Mouse (Mus musculus) hindbrain, postnatal 0 days (tissue): ENCODE measurements around the gene Ntng2. TPM values are rescaled to one million over a fixed set of nuclear protein-coding genes. Genes with fewer than 3 reads are reported as not detected.
A peak's percentile ranks its signal among the peaks of the same experiment; 100 is the strongest.

Experiments used
- ATAC-seq: fragments of 200-750 bp; cut with Nextera tagmentation; 2 replicates; pipeline ENCODE4 v1.8.0; 2017; ENCODE audit warnings: mild to moderate bottlenecking, moderate TSS enrichment, moderate library complexity
- DNase-seq: peaks from one replicate; pipeline ENCODE4 v3.0.0-alpha.2; 2015; ENCODE audit warnings: low spot score
- H3K27ac ChIP-seq: fragments of 300-500 bp; sonication (generic); 2 replicates; pipeline ENCODE4 v1.5.1; 2014; ENCODE audit warnings: mild to moderate bottlenecking
- H3K27me3 ChIP-seq: fragments of 300-500 bp; sonication (generic); 2 replicates; pipeline ENCODE4 v1.6.1; 2014; ENCODE audit warnings: low read length, mixed read lengths; ENCODE audit not compliant: insufficient read depth
- H3K36me3 ChIP-seq: fragments of 300-500 bp; sonication (generic); 2 replicates; pipeline ENCODE4 v1.6.1; 2014; ENCODE audit warnings: low read length, mixed read lengths; ENCODE audit not compliant: insufficient read depth
- H3K4me1 ChIP-seq: fragments of 300-500 bp; sonication (generic); 2 replicates; pipeline ENCODE4 v1.6.1; 2014; ENCODE audit warnings: antibody characterized with exemption, low read length, mixed read lengths; ENCODE audit not compliant: insufficient read depth
- H3K4me2 ChIP-seq: fragments of 300-500 bp; sonication (generic); 2 replicates; pipeline ENCODE4 v1.6.1; 2014; ENCODE audit warnings: low read depth, mild to moderate bottlenecking, low read length, moderate library complexity, mixed read lengths
- H3K4me3 ChIP-seq: fragments of 300-500 bp; sonication (generic); 2 replicates; pipeline ENCODE4 v1.5.1; 2014; ENCODE audit warnings: low read length
- H3K9ac ChIP-seq: fragments of 300-500 bp; sonication (generic); replicated peaks from 2 replicates; pipeline ENCODE4 v1.6.1; 2014; ENCODE audit warnings: mild to moderate bottlenecking, low read length, moderate library complexity, mixed read lengths
- H3K9me3 ChIP-seq: fragments of 300-500 bp; sonication (generic); 2 replicates; pipeline ENCODE4 v1.6.1; 2016; ENCODE audit warnings: low read length, mixed read lengths
- CTCF ChIP-seq: IDR thresholded peaks from 2 replicates; pipeline ENCODE4 v1.5.1; 2016; ENCODE audit warnings: antibody characterized with exemption, control low read depth, low read depth
- WGBS: fragments of 180-500 bp; shearing (Covaris S2); extraction: QIAGEN DNeasy Blood & Tissue Kit; methylation state at CpG from one replicate; pipeline ENCODE4 v1.1.7; 2014; 5-methylcytosine and 5-hydroxymethylcytosine counted together
- polyA plus RNA-seq: library from polyadenylated mRNA; unstranded; fragments of >200 nt; fragmentation: Nextera tagmentation; extraction: Ambion mirVana; gene quantifications from 2 replicates; pipeline ENCODE4 v1.2.1, GENCODE M21; 2015
- total RNA-seq: library from RNA; depleted of rRNA; stranded (reverse); fragments of >200 nt; gene quantifications from 2 replicates; pipeline ENCODE4 v1.2.3, GENCODE M21; 2014

Gene Ntng2
- total and polyA plus RNA-seq, 2 experiments from 2014 or later = 4.6 to 34.5 TPM

DNA sequence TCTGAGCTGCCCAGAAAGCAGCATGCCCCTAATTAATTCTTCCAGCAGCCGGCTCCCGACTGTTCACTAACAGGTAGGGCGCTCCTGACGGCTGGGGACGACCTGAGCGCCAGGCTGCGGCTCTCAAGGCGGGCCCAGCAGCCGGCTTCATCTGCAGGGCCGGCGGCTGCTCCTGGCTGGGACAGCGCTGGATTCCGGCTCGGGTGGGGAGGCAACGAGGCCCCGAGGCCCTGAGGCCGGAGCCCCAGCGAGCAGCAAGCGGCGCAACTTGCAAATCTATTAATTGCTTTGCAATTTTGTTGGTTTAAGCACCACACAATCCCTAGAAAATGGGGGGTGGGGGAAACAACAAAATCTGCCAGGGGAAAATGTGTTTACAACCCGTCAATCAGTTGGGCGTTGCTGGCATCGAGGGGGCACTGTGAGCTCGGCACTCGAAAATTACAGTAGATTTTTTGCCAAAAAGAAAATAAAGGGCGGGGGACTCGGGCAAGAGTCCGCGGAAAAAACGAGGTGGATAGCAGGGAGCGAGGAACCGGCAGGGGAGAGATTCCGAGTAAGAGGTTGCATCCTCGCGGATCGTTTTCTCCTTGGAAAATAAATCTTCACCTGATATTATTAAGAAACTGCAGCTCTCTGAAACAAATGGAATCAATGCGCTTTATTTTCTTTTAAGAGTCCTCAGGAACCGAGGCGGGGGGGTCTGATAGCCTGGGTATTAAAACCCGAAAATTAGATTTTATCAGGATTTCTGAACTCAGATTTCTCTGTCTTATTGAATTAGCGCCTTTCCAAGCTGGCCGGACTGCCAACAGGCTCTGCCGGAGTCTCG lies 2.3 kb downstream of the Ntng2 start:
- no peak for TF ChIP-seq CTCF
- DNase-seq (peak; percentile 60), ATAC-seq (no peak)
- Histone ChIP-seq H3K4me3 (peak overlapping the region; percentile 66), H3K27me3 (peaks cover 5% of the 10 kb centered on the region; the same call in 1 of the 2 replicates), H3K4me2 (peak overlapping the region; percentile 100), H3K27ac (no peak overlapping the region), H3K4me1 (peaks cover 33% of the 10 kb centered on the region), H3K9me3 (no peaks in the 10 kb centered on the region), H3K36me3 (no peaks in the 10 kb centered on the region), H3K9ac (peak overlapping the region; percentile 60; the same call in 1 of the 2 replicates)
- WGBS = 2% methylated on average over 44 of the region's 44 CpGs

DNA sequence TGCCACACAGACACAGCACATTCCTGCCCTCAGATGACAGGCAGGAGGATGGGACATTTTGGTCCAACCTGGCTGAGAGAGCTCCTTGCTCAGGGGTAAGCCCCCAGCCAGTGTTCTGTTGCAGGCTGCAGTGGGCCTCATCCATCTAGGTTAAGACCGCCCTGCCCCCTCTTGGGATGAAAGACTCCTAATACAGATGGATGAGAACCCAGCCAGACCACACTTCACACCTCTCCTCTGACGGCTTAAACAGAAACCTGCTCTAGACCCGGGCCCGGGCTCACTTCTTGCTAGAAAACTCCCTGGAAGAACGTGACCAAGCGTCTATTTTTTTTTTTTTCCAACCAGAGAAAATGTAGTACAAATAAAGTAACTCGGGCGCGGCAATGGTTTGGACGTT lies 3.0 kb downstream of the Ntng2 start:
- no peaks in the 10 kb centered on the region for H3K9me3 ChIP-seq
- H3K4me3 ChIP-seq = peak overlapping the region; percentile 66
- peaks cover 33% of the 10 kb centered on the region for H3K4me1 ChIP-seq
- ATAC-seq (no peak), DNase-seq (no peak)
- 7% methylated on average over 10 of the region's 10 CpGs for WGBS
- H3K4me2 ChIP-seq = peak overlapping the region; percentile 100
- H3K27ac ChIP-seq = no peak overlapping the region
- H3K27me3 ChIP-seq = peaks cover 5% of the 10 kb centered on the region; the same call in 1 of the 2 replicates
- no peaks in the 10 kb centered on the region for H3K36me3 ChIP-seq
- no peak for TF ChIP-seq CTCF
- no peak overlapping the region; the same call in 1 of the 2 replicates for H3K9ac ChIP-seq

DNA sequence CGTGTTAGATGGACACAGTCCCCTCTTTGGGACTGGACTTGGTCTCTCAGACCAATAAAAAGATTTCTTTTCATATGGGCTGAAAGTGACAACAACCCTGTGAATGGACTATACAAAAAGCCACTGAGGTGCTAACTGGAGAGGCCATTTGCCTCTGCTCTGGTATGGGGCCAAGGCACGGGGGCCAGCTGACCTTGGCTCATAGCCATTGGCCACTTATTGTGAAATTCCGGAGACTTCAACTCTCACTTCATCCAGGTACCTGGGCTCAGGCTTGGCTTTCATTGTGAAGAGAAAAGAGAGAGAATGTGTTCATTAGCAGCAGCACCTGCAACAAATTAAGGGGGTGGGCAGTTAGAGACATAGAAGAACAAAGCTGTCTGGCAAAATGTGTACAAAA lies 4.3 kb downstream of the Ntng2 start:
- no peak for DNase-seq
- H3K4me1 ChIP-seq = peaks cover 33% of the 10 kb centered on the region
- no peak overlapping the region for H3K9ac ChIP-seq
- no peak overlapping the region for H3K4me3 ChIP-seq
- H3K27ac ChIP-seq = no peak overlapping the region
- WGBS = 60% methylated on average over 3 of the region's 3 CpGs
- TF ChIP-seq CTCF = no peak
- H3K36me3 ChIP-seq = no peaks in the 10 kb centered on the region
- no peak overlapping the region for H3K4me2 ChIP-seq
- no peak for ATAC-seq
- peaks cover 5% of the 10 kb centered on the region; the same call in 1 of the 2 replicates for H3K27me3 ChIP-seq
- no peaks in the 10 kb centered on the region for H3K9me3 ChIP-seq

DNA sequence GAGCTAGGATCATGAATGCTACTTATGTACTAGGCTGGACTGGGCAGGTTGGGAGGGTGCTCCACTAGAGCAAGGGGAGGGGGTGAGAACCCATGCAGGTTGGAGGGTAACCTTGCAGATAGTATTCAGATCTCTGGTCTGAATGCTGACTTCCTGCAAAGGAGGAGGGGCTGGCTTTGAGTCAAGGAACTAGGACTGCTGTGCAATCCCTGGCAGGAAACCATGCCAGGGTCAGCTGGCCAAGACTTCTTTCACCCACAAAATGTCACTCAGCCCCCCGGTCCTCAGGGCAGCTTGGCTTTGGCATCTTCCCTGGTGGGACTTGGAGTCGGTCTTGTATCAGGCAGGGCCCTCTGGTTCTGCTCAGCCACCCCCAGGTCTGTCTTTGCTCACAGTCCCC lies 5.4 kb downstream of the Ntng2 start:
- DNase-seq (no peak), ATAC-seq (no peak)
- H3K9me3 ChIP-seq = no peaks in the 10 kb centered on the region
- no peak for TF ChIP-seq CTCF
- WGBS = 40% methylated on average over 2 of the region's 2 CpGs
- H3K27me3 ChIP-seq = peaks cover 5% of the 10 kb centered on the region; the same call in 1 of the 2 replicates
- H3K9ac ChIP-seq = no peak overlapping the region
- H3K27ac ChIP-seq = no peak overlapping the region
- no peak overlapping the region for H3K4me3 ChIP-seq
- peaks cover 27% of the 10 kb centered on the region for H3K4me1 ChIP-seq
- H3K36me3 ChIP-seq = no peaks in the 10 kb centered on the region
- no peak overlapping the region for H3K4me2 ChIP-seq

DNA sequence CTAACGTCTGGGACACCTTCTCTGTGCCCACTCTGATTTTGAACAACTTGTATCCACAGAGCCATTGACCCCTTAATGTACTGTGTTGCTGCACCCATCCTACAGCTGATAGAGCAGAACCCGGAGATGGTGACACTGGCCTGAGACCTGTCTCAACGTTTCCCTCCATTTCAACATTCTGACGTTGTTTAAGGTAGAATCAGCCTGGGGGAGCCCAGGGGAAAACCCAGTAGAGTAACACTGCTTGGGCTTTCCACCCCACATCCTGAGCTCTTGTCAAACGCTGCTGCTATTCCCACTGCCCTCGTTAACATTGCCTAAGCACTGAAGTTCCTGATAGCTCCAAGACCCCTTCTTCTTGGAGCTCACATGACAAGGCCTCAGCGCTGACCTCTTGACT lies 5.9 kb downstream of the Ntng2 start:
- Histone ChIP-seq H3K36me3 (no peaks in the 10 kb centered on the region), H3K27me3 (peaks cover 5% of the 10 kb centered on the region; the same call in 1 of the 2 replicates), H3K4me3 (no peak overlapping the region), H3K4me2 (no peak overlapping the region), H3K9me3 (no peaks in the 10 kb centered on the region), H3K9ac (no peak overlapping the region), H3K27ac (no peak overlapping the region), H3K4me1 (peaks cover 27% of the 10 kb centered on the region)
- TF ChIP-seq CTCF = no peak
- no peak for DNase-seq
- WGBS = 64% methylated on average over 7 of the region's 7 CpGs
- ATAC-seq = no peak

DNA sequence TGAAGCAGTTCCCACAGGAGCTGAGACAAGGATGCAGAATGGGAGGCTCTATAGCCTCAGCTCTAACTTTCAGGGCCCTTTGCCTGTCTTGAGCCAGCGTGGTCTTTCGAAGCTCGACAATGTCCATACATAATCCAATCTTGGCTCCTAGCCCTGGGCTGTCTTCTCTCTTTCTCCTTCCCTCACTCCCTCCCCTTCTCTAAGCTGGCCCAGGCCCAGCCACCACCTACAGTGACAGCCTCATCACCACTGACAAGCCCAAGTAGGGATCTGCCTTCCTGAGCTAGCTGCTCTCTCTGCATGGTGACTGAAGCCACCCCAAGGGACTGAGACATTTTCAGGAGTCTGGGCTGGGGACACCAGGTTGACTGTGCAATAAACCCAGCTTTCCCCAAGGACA lies 6.5 kb downstream of the Ntng2 start:
- Histone ChIP-seq H3K9ac (no peak overlapping the region), H3K27ac (no peak overlapping the region), H3K4me1 (peaks cover 21% of the 10 kb centered on the region), H3K9me3 (no peaks in the 10 kb centered on the region), H3K27me3 (peaks cover 5% of the 10 kb centered on the region; the same call in 1 of the 2 replicates), H3K36me3 (no peaks in the 10 kb centered on the region), H3K4me2 (no peak overlapping the region), H3K4me3 (no peak overlapping the region)
- 0 out of 2 replicates have a peak, but pooled peaks have one; percentile 33 for ATAC-seq
- DNase-seq = peak; percentile 72
- no peak for TF ChIP-seq CTCF
- 32% methylated on average over 3 of the region's 3 CpGs for WGBS

DNA sequence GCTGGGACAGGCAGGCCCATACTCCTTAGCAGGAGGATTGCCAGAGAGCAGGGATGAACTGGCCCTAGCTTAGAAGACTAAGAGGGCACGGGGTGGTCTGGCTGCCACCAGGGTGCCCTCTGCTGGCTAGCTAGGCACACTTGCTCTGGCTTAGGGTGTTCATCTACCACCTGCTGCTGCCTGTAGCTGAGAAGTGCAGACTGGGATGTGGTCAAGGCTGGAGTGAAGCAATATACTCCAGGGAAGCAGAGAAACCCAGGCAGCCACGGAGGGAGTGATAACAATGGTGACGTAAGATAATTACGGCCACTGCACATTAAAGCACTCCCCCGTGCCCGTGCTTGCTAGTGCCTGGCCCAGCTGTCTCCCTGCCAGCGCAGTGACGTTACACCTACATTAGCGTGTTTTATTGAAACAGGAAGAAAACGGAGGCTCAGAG lies 7.4 kb downstream of the Ntng2 start:
- Histone ChIP-seq H3K36me3 (no peaks in the 10 kb centered on the region), H3K27me3 (peaks cover 5% of the 10 kb centered on the region; the same call in 1 of the 2 replicates), H3K4me1 (peaks cover 14% of the 10 kb centered on the region), H3K4me3 (no peak overlapping the region), H3K4me2 (no peak overlapping the region), H3K27ac (no peak overlapping the region), H3K9me3 (no peaks in the 10 kb centered on the region), H3K9ac (no peak overlapping the region)
- ATAC-seq (peak; percentile 54; the same call in 1 of the 2 replicates), DNase-seq (peak; percentile 65)
- TF ChIP-seq CTCF = peak; percentile 75
- 34% methylated on average over 10 of the region's 10 CpGs for WGBS
